Comparison of ENCODE assay signal across 16 mouse cellular contexts in the genomic region with DNA sequence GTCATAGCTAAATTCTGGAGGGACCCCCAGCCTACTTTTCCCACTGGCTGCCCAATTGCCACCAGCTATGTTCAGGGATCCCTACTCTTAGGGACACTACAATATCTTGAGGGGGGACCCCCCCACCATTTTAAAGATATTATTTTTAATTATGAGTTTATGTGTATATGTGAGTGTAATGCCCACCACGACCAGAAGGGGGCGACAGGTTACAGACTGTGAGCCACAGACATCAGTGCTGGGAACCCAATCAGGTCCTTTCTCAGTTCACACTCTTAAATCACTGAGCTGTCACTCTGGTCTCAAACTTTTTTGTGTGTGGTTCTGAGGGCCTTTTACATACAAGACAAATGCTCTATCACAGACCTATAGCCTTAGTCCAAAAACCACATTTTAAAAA.
DNase-seq lines count a peak whose midpoint lies in the region; ATAC-seq and TF ChIP-seq lines count a peak whose summit lies in the region.
"Had no signal": no experiment of that assay in that cellular context is flagged by ENCODE, and none has a peak within 500 bp of the region (broad histone marks: within the 10 kb centered on the region; RNA-seq: fewer than 3 reads in every experiment).

No protein-coding gene starts in this region.

- WGBS in kidney, adult 2 months = 46% methylated on average over 2 of the region's 2 CpGs
- 67% methylated on average over 2 of the region's 2 CpGs for WGBS in midbrain, postnatal 0 days
- 63% methylated on average over 2 of the region's 2 CpGs for WGBS in midbrain, embryonic 11.5 days
- WGBS in neural tube, embryonic 15.5 days = 53% methylated on average over 2 of the region's 2 CpGs

- H3K4me1 ChIP-seq in kidney, adult 2 months (ENCODE audit: control insufficient read depth, insufficient read depth, low read length) = no peaks in the 10 kb centered on the region
- no peaks in the 10 kb centered on the region for H3K4me1 ChIP-seq in midbrain, postnatal 0 days (ENCODE audit: insufficient read depth, low read length)
- peaks cover 2% of the 10 kb centered on the region; the same call in 1 of the 2 replicates for H3K4me1 ChIP-seq in midbrain, embryonic 11.5 days (ENCODE audit: control insufficient read depth, insufficient read depth, low read length)
- H3K4me1 ChIP-seq in neural tube, embryonic 15.5 days = peaks cover 17% of the 10 kb centered on the region
- H3K4me1 ChIP-seq: embryonic facial prominence, embryonic 12.5 days; heart, embryonic 15.5 days; intestine, embryonic 15.5 days; megakaryocyte, embryonic 14.5 days had no signal

- H3K27ac ChIP-seq in kidney, adult 2 months (ENCODE audit: insufficient read depth, low read depth, low read length) = no peak overlapping the region
- H3K27ac ChIP-seq in midbrain, postnatal 0 days (ENCODE audit: low read depth, low read length) = no peak overlapping the region
- H3K27ac ChIP-seq in midbrain, embryonic 11.5 days (ENCODE audit: low read depth, low read length) = no peak overlapping the region
- H3K27ac ChIP-seq in neural tube, embryonic 15.5 days (replicated peaks) = no peak overlapping the region
- H3K27ac ChIP-seq: embryonic facial prominence, embryonic 12.5 days; heart, embryonic 15.5 days; intestine, embryonic 15.5 days had no signal

- H3K9ac ChIP-seq in midbrain, postnatal 0 days (replicated peaks; ENCODE audit: low read length, poor library complexity, severe bottlenecking) = no peak overlapping the region
- H3K9ac ChIP-seq in midbrain, embryonic 11.5 days (ENCODE audit: low read length) = no peak overlapping the region
- H3K9ac ChIP-seq in neural tube, embryonic 15.5 days (replicated peaks) = no peak overlapping the region
- H3K9ac ChIP-seq: embryonic facial prominence, embryonic 12.5 days; heart, embryonic 15.5 days; intestine, embryonic 15.5 days had no signal

- 0 out of 2 replicates have a peak, but pooled peaks have one; percentile 16 for TF ChIP-seq CTCF in kidney, adult 2 months (conservative IDR thresholded peaks at IDR 0.05; ENCODE audit: insufficient read depth, insufficient read length, low read depth, low read length)
- TF ChIP-seq CTCF in midbrain, postnatal 0 days (IDR thresholded peaks at IDR 0.05) = peak; percentile 44

- ATAC-seq in midbrain, postnatal 0 days (ENCODE audit: low FRiP score) = no peak
- ATAC-seq in midbrain, embryonic 11.5 days (ENCODE audit: low FRiP score) = no peak
- ATAC-seq in neural tube, embryonic 15.5 days (ENCODE audit: low FRiP score) = no peak
- ATAC-seq: intestine, embryonic 15.5 days had no signal

- no peaks in the 10 kb centered on the region for H3K36me3 ChIP-seq in kidney, adult 2 months (ENCODE audit: control insufficient read depth, insufficient read depth, low read length)
- peaks cover 5% of the 10 kb centered on the region; the same call in 1 of the 2 replicates for H3K36me3 ChIP-seq in midbrain, postnatal 0 days (ENCODE audit: insufficient read depth, low read length)
- no peaks in the 10 kb centered on the region for H3K36me3 ChIP-seq in midbrain, embryonic 11.5 days (ENCODE audit: control insufficient read depth, insufficient read depth, low read length)
- peaks cover 10% of the 10 kb centered on the region for H3K36me3 ChIP-seq in neural tube, embryonic 15.5 days
- H3K36me3 ChIP-seq: embryonic facial prominence, embryonic 12.5 days; heart, embryonic 15.5 days; intestine, embryonic 15.5 days had no signal

- no peaks in the 10 kb centered on the region for H3K9me3 ChIP-seq in midbrain, postnatal 0 days (ENCODE audit: low read length)
- no peaks in the 10 kb centered on the region for H3K9me3 ChIP-seq in midbrain, embryonic 11.5 days (ENCODE audit: control insufficient read depth, low read length)
- H3K9me3 ChIP-seq in neural tube, embryonic 15.5 days (replicated peaks) = no peaks in the 10 kb centered on the region
- H3K9me3 ChIP-seq: embryonic facial prominence, embryonic 12.5 days; heart, embryonic 15.5 days; intestine, embryonic 15.5 days had no signal

- no peak for TF ChIP-seq POLR2A in kidney, adult 2 months (IDR thresholded peaks at IDR 0.05; ENCODE audit: low read depth, low read length)

- H3K4me2 ChIP-seq in midbrain, postnatal 0 days (ENCODE audit: low read depth, low read length, poor library complexity, severe bottlenecking) = no peak overlapping the region
- no peak overlapping the region for H3K4me2 ChIP-seq in midbrain, embryonic 11.5 days
- no peak overlapping the region for H3K4me2 ChIP-seq in neural tube, embryonic 15.5 days
- H3K4me2 ChIP-seq: embryonic facial prominence, embryonic 12.5 days; heart, embryonic 15.5 days; intestine, embryonic 15.5 days had no signal

- DNase-seq in kidney, adult 2 months = no peak
- no peak for DNase-seq in kidney, postnatal 36 days
- DNase-seq in midbrain, postnatal 0 days (ENCODE audit: low spot score) = no peak
- DNase-seq in midbrain, embryonic 11.5 days (ENCODE audit: low spot score, missing footprints) = no peak
- DNase-seq in ZHBTc4 (ENCODE audit: low read depth, low spot score) = peak; percentile 34
- DNase-seq in heart, adult 8-10 months (ENCODE audit: low spot score) = no peak
- DNase-seq: adrenal gland, adult 2 months; cerebellum, adult 18-20 months; kidney, postnatal 4 days; layer of hippocampus, postnatal 36 days; retina, postnatal 1 day had no signal

- H3K27me3 ChIP-seq in kidney, adult 2 months (replicated peaks; ENCODE audit: control insufficient read depth, insufficient read depth, low read length) = no peaks in the 10 kb centered on the region
- no peaks in the 10 kb centered on the region for H3K27me3 ChIP-seq in midbrain, postnatal 0 days (ENCODE audit: insufficient read depth, low read length)
- no peaks in the 10 kb centered on the region for H3K27me3 ChIP-seq in midbrain, embryonic 11.5 days (ENCODE audit: control insufficient read depth, insufficient read depth, low read length)
- H3K27me3 ChIP-seq in neural tube, embryonic 15.5 days (replicated peaks) = no peaks in the 10 kb centered on the region
- H3K27me3 ChIP-seq: embryonic facial prominence, embryonic 12.5 days; heart, embryonic 15.5 days; intestine, embryonic 15.5 days; megakaryocyte, embryonic 14.5 days had no signal

- no peak overlapping the region for H3K4me3 ChIP-seq in kidney, adult 2 months (ENCODE audit: insufficient read depth, low read depth, low read length)
- no peak overlapping the region for H3K4me3 ChIP-seq in midbrain, postnatal 0 days (ENCODE audit: low read depth, low read length)
- no peak overlapping the region for H3K4me3 ChIP-seq in midbrain, embryonic 11.5 days (ENCODE audit: low read depth, low read length)
- H3K4me3 ChIP-seq in neural tube, embryonic 15.5 days (replicated peaks) = no peak overlapping the region
- H3K4me3 ChIP-seq: embryonic facial prominence, embryonic 12.5 days; heart, embryonic 15.5 days; intestine, embryonic 15.5 days; megakaryocyte, embryonic 14.5 days had no signal
